Mouse (Mus musculus): Measurements from ENCODE around the gene Naxe. TPM values are rescaled to one million over a fixed set of nuclear protein-coding genes. Genes with fewer than 3 reads are reported as not detected.
A peak's percentile ranks its signal among the peaks of the same experiment; 100 is the strongest.

The Naxe gene
- total and polyA plus RNA-seq, 3 experiments = 114 to 182 (median 165) TPM

- H3K79me2 ChIP-seq (ENCODE audit: control insufficient read depth, insufficient read depth, low read length, poor library complexity) = peaks cover 13% of the 10 kb centered on the region
- H3K36me3 ChIP-seq (ENCODE audit: control insufficient read depth in 1 of 2, insufficient read depth in 2 of 2, low read length in 2 of 2) = peaks cover 0 to 4% of the 10 kb centered on the region in 2 experiments; a peak in 3 of 4 replicates
- H3K27ac ChIP-seq (ENCODE audit: control insufficient read depth, low read depth, low read length) = no peak overlapping the region
- no peak overlapping the region for H3K4me3 ChIP-seq (ENCODE audit: control insufficient read depth in 1 of 2, insufficient read depth in 1 of 2, low read depth in 2 of 2, low read length in 2 of 2)
- peaks cover 0 to 1% of the 10 kb centered on the region in 2 experiments; a peak in 1 of 4 replicates for H3K27me3 ChIP-seq (ENCODE audit: control insufficient read depth in 1 of 2, insufficient read depth in 2 of 2, low read length in 2 of 2)
- H3K9ac ChIP-seq (ENCODE audit: control insufficient read depth, low read depth, low read length, poor library complexity, severe bottlenecking) = no peak overlapping the region
- no peak for TF ChIP-seq ZKSCAN1 (IDR thresholded peaks at IDR 0.05; ENCODE audit: low read depth, low read length)
- TF ChIP-seq POLR2AphosphoS2 (IDR thresholded peaks at IDR 0.05; ENCODE audit: low read length) = no peak
- no peak for TF ChIP-seq ZMIZ1 (IDR thresholded peaks at IDR 0.05; ENCODE audit: low read depth, low read length)
- no peak for TF ChIP-seq RCOR1 (IDR thresholded peaks at IDR 0.05; ENCODE audit: low read depth, low read length)
- no peak for TF ChIP-seq SIN3A (IDR thresholded peaks at IDR 0.05; ENCODE audit: low read length)
- TF ChIP-seq NRF1 (IDR thresholded peaks at IDR 0.05; ENCODE audit: insufficient read depth, low read depth, low read length, poor library complexity, severe bottlenecking) = no peak
- TF ChIP-seq CTCF (IDR thresholded peaks at IDR 0.05 in 2 of 3, conservative IDR thresholded peaks at IDR 0.05 in 1 of 3; ENCODE audit: control insufficient read depth in 1 of 3, insufficient read depth in 1 of 3, low read depth in 2 of 3, low read length in 3 of 3, poor library complexity in 1 of 3, severe bottlenecking in 1 of 3) = no peak
- no peak for TF ChIP-seq ZC3H11A (IDR thresholded peaks at IDR 0.05; ENCODE audit: low read depth, low read length)
- TF ChIP-seq MAX (IDR thresholded peaks at IDR 0.05; ENCODE audit: low read length) = no peak
- no peak for TF ChIP-seq POLR2A (IDR thresholded peaks at IDR 0.05; ENCODE audit: control insufficient read depth in 1 of 2, insufficient read depth in 1 of 2, low read depth in 1 of 2, low read length in 2 of 2, poor library complexity in 1 of 2)
- no peak for TF ChIP-seq SMC3 (IDR thresholded peaks at IDR 0.05; ENCODE audit: low read depth, low read length)
- no peak for TF ChIP-seq MYC (IDR thresholded peaks at IDR 0.05; ENCODE audit: low read depth, low read length)
- TF ChIP-seq CHD1 (IDR thresholded peaks at IDR 0.05; ENCODE audit: low read depth, low read length) = no peak
- TF ChIP-seq NELFE (IDR thresholded peaks at IDR 0.05; ENCODE audit: low read depth, low read length) = no peak
- TF ChIP-seq USF2 (IDR thresholded peaks at IDR 0.05; ENCODE audit: borderline replicate concordance in 1 of 2, insufficient read depth in 1 of 2, low read depth in 1 of 2, low read length in 2 of 2) = no peak
- TF ChIP-seq MEF2A (IDR thresholded peaks at IDR 0.05; ENCODE audit: extremely low read depth, insufficient replicate concordance, low read depth, low read length, poor library complexity, severe bottlenecking) = no peak
- TF ChIP-seq ETS1 (IDR thresholded peaks at IDR 0.05; ENCODE audit: low read depth, low read length) = no peak
- H3K9me3 ChIP-seq (replicated peaks; ENCODE audit: insufficient read depth, low read length) = no peaks in the 10 kb centered on the region
- H3K4me1 ChIP-seq (ENCODE audit: control insufficient read depth in 1 of 2, insufficient read depth in 2 of 2, low read length in 2 of 2) = peaks cover 3 to 10% of the 10 kb centered on the region in 2 experiments
- no peak for DNase-seq (ENCODE audit: low read depth, low spot score)
These were observed 25.7 kb upstream of the Naxe start for GRCm38 (mm10) chr3:88084001-88084400.

- peaks cover 13% of the 10 kb centered on the region for H3K79me2 ChIP-seq (ENCODE audit: control insufficient read depth, insufficient read depth, low read length, poor library complexity)
- H3K36me3 ChIP-seq (ENCODE audit: control insufficient read depth in 1 of 2, insufficient read depth in 2 of 2, low read length in 2 of 2) = peaks cover 0 to 4% of the 10 kb centered on the region in 2 experiments; a peak in 2 of 4 replicates
- DNase-seq (ENCODE audit: low read depth, low spot score) = peak; percentile 82
- no peak overlapping the region for H3K27ac ChIP-seq (ENCODE audit: control insufficient read depth, low read depth, low read length)
- H3K4me3 ChIP-seq (ENCODE audit: control insufficient read depth in 1 of 2, insufficient read depth in 1 of 2, low read depth in 2 of 2, low read length in 2 of 2) = peak overlapping the region; percentile 69 to 75
- H3K9ac ChIP-seq (ENCODE audit: control insufficient read depth, low read depth, low read length, poor library complexity, severe bottlenecking) = peak overlapping the region; percentile 68
- peaks cover 3 to 10% of the 10 kb centered on the region in 2 experiments for H3K4me1 ChIP-seq (ENCODE audit: control insufficient read depth in 1 of 2, insufficient read depth in 2 of 2, low read length in 2 of 2)
- 0 out of 2 replicates have a peak, but pooled peaks have one; percentile 21 for TF ChIP-seq ETS1 (IDR thresholded peaks at IDR 0.05; ENCODE audit: low read depth, low read length)
- TF ChIP-seq ZMIZ1 (IDR thresholded peaks at IDR 0.05; ENCODE audit: low read depth, low read length) = no peak
- TF ChIP-seq USF1 (IDR thresholded peaks at IDR 0.05; ENCODE audit: low read depth, low read length) = 0 out of 2 replicates have a peak, but pooled peaks have one; percentile 2
- TF ChIP-seq SIN3A (IDR thresholded peaks at IDR 0.05; ENCODE audit: low read length) = no peak
- 0 out of 4 replicates have a peak, but pooled peaks of 1 of the 2 experiments have one; percentile 29 for TF ChIP-seq POLR2A (IDR thresholded peaks at IDR 0.05; ENCODE audit: control insufficient read depth in 1 of 2, insufficient read depth in 1 of 2, low read depth in 1 of 2, low read length in 2 of 2, poor library complexity in 1 of 2)
- H3K9me3 ChIP-seq (replicated peaks; ENCODE audit: insufficient read depth, low read length) = no peaks in the 10 kb centered on the region
- peaks cover 5 to 6% of the 10 kb centered on the region in 2 experiments for H3K27me3 ChIP-seq (ENCODE audit: control insufficient read depth in 1 of 2, insufficient read depth in 2 of 2, low read length in 2 of 2)
These were observed 24.4 kb upstream of the Naxe start for GRCm38 (mm10) chr3:88082663-88083062.

Measured in MEL (cell line).